Mouse (Mus musculus) cerebellum, postnatal 36 days (tissue): ENCODE measurements around the gene Ttc12.

ENCODE experiments used
- DNase-seq, 2 experiments: peaks; one replicate each; pipeline ENCODE4 v3.0.0; 2021 to 2022; ENCODE audit warnings: mixed read lengths in 2 of 2

Gene Ttc12

DNA sequence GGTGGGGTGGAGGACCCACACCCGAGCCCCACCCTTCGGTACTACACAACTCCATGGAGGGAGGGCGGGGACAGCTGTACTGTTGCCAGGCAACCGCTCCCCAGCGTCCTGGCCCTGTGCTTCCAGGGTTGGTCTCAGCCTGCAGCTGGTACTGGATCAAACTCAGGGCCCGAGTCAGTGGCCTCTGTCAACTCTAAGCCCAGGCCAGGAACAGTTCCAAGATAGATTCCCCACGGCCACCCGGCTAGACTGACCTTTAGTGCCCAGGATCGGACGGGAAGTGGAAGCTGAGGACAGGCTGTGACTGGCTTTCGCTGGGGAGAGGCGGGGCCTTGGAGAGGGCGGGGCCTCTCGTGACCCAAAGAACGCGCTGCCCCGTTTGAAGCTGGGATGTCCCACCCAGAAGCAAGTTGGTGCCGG lies at the start of gene Ttc12:
Ttc12 (minus strand) TSS at position 334 of the 420 bp plus-strand sequence.
- DNase-seq: peak; percentile 51 to 52

DNA sequence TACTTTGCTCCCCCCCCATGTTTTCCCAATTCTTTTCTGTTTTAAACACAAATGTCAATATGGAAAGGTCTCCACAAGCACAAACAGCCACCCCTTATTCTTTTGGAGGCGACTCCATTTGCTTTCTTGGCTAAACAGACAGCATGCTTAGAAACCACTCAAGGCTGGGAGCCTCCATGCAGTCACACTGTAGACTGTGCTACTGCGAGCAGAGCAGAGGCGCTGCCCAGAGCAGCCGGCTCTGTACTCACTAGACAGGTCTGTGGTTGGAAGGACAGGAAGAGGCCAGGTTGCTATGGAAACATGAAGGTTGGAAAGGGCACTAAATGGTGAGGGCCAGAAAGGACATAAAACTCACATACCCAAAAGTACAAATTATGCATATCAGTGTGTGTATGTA lies 48.9 kb upstream of the Ttc12 start:
- DNase-seq: no peak

GRCm38 (mm10) chr9:49533912-49534491 lies 48.0 kb upstream of the Ttc12 start:
- no peak for DNase-seq

DNA sequence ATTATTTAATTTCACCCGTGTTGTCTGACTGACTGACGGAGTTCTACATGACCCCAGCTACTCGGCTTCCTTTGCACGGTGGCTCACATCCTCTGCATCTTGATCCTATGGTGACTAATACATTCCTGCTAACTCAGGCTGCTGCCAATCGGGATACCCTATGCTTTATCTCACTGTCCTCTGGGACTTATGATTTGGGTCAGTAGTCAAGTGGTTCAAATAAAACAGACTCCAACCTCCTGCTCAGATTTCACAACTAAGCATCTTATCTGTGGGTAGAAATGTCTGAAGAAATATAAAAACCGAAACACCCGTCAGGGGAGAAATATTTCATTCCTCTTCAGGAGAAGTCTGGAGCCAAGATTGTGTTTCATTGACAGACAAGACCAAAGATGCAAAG lies 47.4 kb upstream of the Ttc12 start:
- no peak for DNase-seq

- DNase-seq: no peak
Measured at GRCm38 (mm10) chr9:49531833-49532232, 45.8 kb upstream of the Ttc12 start.

- no peak for DNase-seq
Measured at GRCm38 (mm10) chr9:49531257-49531656, 45.2 kb upstream of the Ttc12 start.

DNA sequence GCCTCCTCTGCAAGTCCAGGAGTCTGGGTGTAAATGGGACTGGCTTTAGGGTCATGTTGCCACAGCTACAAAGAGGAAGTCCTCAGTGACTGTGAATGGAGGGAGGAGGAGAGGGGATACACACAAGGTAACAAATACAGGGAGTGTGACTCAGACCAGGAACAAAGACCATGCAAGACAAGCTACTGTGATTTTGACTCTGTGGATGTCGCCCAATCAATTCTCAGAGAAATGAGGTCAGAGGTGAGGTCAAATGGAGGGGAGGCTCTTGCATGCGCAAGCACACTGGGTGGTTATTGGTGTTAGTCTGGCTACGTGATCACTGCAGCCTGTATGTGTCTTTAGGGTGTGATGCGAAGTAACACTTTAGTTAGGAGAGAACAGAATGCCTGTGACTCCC lies 44.7 kb upstream of the Ttc12 start:
- no peak for DNase-seq

- no peak for DNase-seq
Measured at GRCm38 (mm10) chr9:49529366-49529959, 43.4 kb upstream of the Ttc12 start.

DNA sequence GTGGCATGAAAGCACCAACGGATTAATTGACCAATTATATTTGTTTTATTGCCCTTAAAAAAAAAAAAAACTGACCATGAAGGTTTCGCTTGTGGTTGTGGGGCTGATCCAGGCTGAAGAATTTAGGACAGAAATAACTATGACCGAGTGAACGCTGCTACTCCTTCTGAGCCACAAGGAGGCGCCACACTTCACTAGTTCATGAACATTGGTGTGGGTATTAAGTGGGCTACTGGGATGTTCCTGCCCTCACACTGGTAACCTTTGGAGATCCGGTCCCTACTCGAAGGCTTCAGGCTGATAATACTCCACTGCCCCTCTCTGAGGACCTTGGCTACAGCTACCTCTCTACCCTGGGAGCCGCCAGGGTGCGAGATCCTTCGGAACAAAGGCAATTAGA lies 42.9 kb upstream of the Ttc12 start:
- peak; percentile 48 to 64 for DNase-seq

- DNase-seq: no peak
Measured at GRCm38 (mm10) chr9:49528026-49528425, 42.0 kb upstream of the Ttc12 start.

GRCm38 (mm10) chr9:49527340-49527739 lies 41.3 kb upstream of the Ttc12 start:
- no peak for DNase-seq

GRCm38 (mm10) chr9:49524721-49525120 lies 38.7 kb upstream of the Ttc12 start:
- no peak for DNase-seq

GRCm38 (mm10) chr9:49523881-49524280 lies 37.9 kb upstream of the Ttc12 start:
- no peak for DNase-seq

DNA sequence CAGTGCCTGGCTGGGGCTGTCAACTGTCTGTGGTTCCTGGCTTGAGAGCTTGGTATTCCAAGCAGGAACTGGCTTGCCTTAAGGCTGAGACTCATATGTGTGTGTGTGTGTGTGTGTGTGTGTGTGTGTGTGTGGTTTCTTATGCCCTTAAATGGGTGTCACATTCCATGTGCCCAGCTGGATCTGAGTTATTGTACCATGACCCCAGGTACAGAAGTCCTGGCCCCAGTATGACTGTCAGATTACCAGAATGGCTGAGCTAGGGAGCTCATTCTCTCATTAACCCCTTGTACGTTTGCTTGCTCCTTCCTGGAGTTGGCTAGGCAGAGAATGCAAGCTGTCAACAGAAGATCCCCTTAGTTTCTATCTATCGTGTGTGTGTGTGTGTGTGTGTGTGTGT lies 28.3 kb upstream of the Ttc12 start:
- DNase-seq: no peak

- DNase-seq: no peak
Measured at GRCm38 (mm10) chr9:49510666-49511065, 24.6 kb upstream of the Ttc12 start.

- DNase-seq: no peak
Measured at GRCm38 (mm10) chr9:49509628-49510027, 23.6 kb upstream of the Ttc12 start.

DNA sequence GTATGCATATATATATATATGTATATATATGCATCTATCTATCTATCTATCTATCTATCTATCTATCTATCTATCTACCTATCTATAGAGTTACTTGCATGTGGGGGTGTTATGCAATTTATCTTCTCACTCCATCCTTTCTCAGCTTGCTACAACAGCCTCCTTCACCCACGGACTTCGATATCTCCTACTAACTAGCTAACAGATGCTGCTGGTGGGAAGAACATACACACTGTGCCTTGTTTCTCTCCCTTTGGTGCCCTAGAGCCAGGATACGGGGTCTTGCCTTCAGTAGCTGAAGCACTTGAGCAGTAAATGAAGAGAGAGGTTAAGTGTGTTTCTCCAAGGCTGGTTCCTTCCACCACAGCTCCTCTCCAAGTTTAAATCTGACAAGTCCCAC lies 23.1 kb upstream of the Ttc12 start:
- DNase-seq: no peak

DNA sequence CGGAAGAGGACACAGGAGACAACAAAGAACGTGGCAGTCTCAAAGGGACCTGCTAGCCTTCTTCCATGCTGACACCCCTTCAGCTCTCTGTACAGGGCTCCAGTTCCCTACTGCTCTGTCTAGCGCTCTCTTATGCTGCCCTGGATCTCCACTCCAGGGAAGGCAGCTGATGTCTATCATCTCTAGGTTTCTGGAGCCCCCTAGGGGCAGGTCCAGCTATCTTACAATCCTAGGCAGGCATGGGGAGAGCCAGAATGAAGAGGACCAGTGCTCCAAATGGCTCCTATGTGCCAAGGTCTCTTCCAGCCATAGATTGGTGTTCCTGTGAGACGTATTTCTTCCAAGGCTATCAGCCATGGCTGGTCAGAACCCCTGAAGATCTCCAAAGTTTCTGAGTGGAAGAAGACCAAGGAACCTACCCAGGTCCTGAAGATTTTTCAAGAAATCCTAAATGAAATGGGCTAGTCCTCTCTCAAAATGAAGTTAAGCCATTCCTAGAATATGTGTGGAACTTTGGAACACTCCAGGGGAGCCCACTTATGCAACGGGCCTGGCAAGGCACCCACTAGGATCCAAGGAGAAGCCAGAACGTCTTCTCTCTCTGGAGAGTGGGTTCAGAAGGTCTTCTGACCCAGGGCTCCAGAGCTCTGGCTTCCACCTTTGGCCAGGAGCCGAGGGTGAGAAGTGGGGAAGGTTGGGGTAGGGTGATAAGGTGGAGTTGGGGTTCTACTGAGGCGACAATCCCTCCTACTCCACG lies 22.0 kb upstream of the Ttc12 start:
- no peak for DNase-seq

DNA sequence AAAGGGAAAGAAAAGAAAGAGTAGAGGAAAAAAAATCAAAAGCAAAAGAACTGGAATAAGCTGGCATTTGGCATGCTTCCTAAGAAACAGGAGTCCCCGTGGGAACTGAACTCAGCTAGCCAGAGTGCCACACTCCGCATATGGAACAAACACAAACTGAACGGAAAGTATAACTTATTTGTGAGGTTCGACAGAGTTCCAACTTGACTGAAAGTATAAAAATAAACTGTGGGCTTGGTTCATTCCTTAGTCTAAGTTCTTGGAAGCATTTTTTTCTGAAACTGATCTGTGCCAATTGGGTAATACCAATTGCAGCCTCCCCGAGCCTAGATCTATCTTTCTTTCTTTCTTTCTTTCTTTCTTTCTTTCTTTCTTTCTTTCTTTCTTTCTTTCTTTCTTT lies 18.6 kb upstream of the Ttc12 start:
- DNase-seq: no peak

DNA sequence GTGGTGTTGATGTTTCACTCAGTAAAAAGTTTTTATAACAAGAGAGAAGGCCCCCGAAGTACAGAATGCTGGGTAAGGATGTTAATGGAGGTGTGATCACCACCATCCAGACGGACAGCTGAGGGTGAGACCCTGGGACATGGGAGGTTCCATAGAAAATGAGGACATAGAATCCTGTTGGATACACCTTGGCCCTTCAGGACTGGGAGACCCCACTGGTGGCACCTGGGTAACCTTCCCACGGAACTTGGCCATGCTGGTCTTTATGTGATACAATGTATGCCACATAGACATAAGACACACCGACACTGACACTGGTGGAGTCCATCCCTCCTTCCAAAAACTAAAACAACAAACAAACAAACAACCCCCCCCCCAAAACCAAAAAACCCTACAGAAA lies 16.2 kb upstream of the Ttc12 start:
- no peak for DNase-seq

GRCm38 (mm10) chr9:49499878-49500277 lies 13.9 kb upstream of the Ttc12 start:
- no peak for DNase-seq

GRCm38 (mm10) chr9:49493979-49494649 lies 8.1 kb upstream of the Ttc12 start:
- peak; percentile 50 to 69 for DNase-seq

- DNase-seq: no peak
Measured at GRCm38 (mm10) chr9:49490609-49491008, 4.6 kb upstream of the Ttc12 start.
